11 mouse cellular contexts compared by ENCODE assay signal in the genomic region with DNA sequence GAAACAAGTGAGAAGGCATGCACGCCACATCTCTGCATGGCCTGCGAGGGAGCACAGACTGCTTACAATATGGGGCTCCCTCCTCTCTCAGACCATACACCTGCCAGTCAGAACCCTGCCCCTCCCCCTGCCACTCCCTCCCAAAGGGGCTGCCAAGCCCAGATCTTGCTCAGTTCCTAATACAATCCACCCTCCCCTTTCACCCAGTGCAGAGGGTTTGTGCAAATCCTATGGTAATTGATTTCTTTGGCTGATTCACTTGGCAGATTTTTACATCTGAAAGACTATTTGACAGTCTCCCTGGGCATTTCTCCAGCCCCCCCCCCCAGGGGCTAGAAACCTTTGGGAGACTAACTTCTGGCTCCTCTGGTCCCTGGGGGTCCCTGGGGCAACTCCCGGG. TPM values are rescaled to one million over a fixed set of nuclear protein-coding genes. Genes with fewer than 3 reads are reported as not detected.
DNase-seq lines count a peak whose midpoint lies in the region; ATAC-seq lines count a peak whose summit lies in the region.
"Had no signal": no experiment of that assay in that cellular context is flagged by ENCODE, and none has a peak within 500 bp of the region (broad histone marks: within the 10 kb centered on the region; RNA-seq: fewer than 3 reads in every experiment).

No protein-coding gene starts in this region.

- H3K27ac ChIP-seq in hindbrain, embryonic 16.5 days (ENCODE audit: low read depth, low read length): no peak overlapping the region
- H3K27ac ChIP-seq: embryonic facial prominence, embryonic 15.5 days; heart, embryonic 15.5 days had no signal

- no peak overlapping the region for H3K9ac ChIP-seq in hindbrain, embryonic 16.5 days (ENCODE audit: low read depth, low read length)
- H3K9ac ChIP-seq: embryonic facial prominence, embryonic 15.5 days; heart, embryonic 15.5 days had no signal

- 8% methylated on average over 3 of the region's 3 CpGs for WGBS in hindbrain, embryonic 16.5 days

- intact Hi-C loops in heart, postnatal 36 days (cut with DNase I): no loop called here

- H3K9me3 ChIP-seq in hindbrain, embryonic 16.5 days (ENCODE audit: control insufficient read depth, low read length): no peaks in the 10 kb centered on the region
- H3K9me3 ChIP-seq: embryonic facial prominence, embryonic 15.5 days; heart, embryonic 15.5 days had no signal

- DNase-seq in cerebellum, postnatal 10 days: peak; percentile 79 to 85
- peak; percentile 29 for DNase-seq in right cerebral cortex, postnatal 4 days
- no peak for DNase-seq in right cerebral cortex, adult 2 months (ENCODE audit: low spot score in 2 of 2)
- DNase-seq in cerebellum, adult 11 months: no peak
- no peak for DNase-seq in heart, postnatal 4 days
- no peak for DNase-seq in heart, postnatal 36 days
- DNase-seq: right cerebral cortex, postnatal 14 days had no signal

- ATAC-seq in cerebellum, adult (ENCODE audit: insufficient number of reproducible peaks, low FRiP score, low TSS enrichment): no peak
- ATAC-seq in hindbrain, embryonic 16.5 days: peak; percentile 92

- no peaks in the 10 kb centered on the region for H3K27me3 ChIP-seq in hindbrain, embryonic 16.5 days (replicated peaks; ENCODE audit: control insufficient read depth, insufficient read depth, low read length)
- H3K27me3 ChIP-seq: embryonic facial prominence, embryonic 15.5 days had no signal

- H3K36me3 ChIP-seq in hindbrain, embryonic 16.5 days (ENCODE audit: control insufficient read depth, insufficient read depth, low read length): no peaks in the 10 kb centered on the region
- H3K36me3 ChIP-seq: embryonic facial prominence, embryonic 15.5 days; heart, embryonic 15.5 days had no signal

- no peaks in the 10 kb centered on the region for H3K4me1 ChIP-seq in hindbrain, embryonic 16.5 days (ENCODE audit: control insufficient read depth, insufficient read depth, low read depth, low read length)
- H3K4me1 ChIP-seq: heart, embryonic 15.5 days had no signal

- no peak overlapping the region for H3K4me2 ChIP-seq in hindbrain, embryonic 16.5 days (ENCODE audit: low read length)
- H3K4me2 ChIP-seq: embryonic facial prominence, embryonic 15.5 days; heart, embryonic 15.5 days had no signal

- no peak overlapping the region for H3K4me3 ChIP-seq in hindbrain, embryonic 16.5 days (ENCODE audit: low read length)
- H3K4me3 ChIP-seq: embryonic facial prominence, embryonic 15.5 days; heart, embryonic 15.5 days had no signal

RNA-seq across cellular contexts. Expression of gene Tenm4, which starts 2.1 kb away (rescaled TPM):
- 32.4 and 33.2 TPM in 2 replicates for polyA plus RNA-seq in hindbrain, embryonic 16.5 days (2015; fragmentation: Nextera tagmentation; extraction: Ambion mirVana)
- total RNA-seq in heart, postnatal 4 days (2021): 1 to 10 TPM; 8.3 to 8.7 TPM
- under 1 TPM; 0.36 to 0.81 TPM for total RNA-seq in heart, postnatal 36 days (2021)

Comparison
In these comparisons a context has a peak if more than half of its experiments do, and no peak if none do; other contexts are left out.
1. DNase-seq: peak in cerebellum, postnatal 10 days (2 of 2) and right cerebral cortex, postnatal 4 days (single experiment); none in right cerebral cortex, adult 2 months (0 of 2), cerebellum, adult 11 months (single experiment), heart, postnatal 4 days (single experiment) and heart, postnatal 36 days (0 of 2).
2. RNA of gene Tenm4, which starts 2.1 kb away (total RNA-seq): 8.3 to 8.7 TPM in heart, postnatal 4 days; 0.36 to 0.81 TPM in heart, postnatal 36 days; every median in the first group is over 4 times any median in the second.